ENCODE assay signal across 1 mouse cellular context in genomic region chr7:101310327-101311028, GRCm38 (mm10).
TF ChIP-seq lines count a peak whose summit lies in the region.

No protein-coding gene starts in this region.

TF ChIP-seq in myocyte, 11 proteins besides CTCF, POLR2A, EP300 and RAD21 (continued from another document):
- TF ChIP-seq CEBPB (IDR thresholded peaks at IDR 0.05; ENCODE audit: insufficient read depth, poor library complexity, severe bottlenecking) (no peak), MAX (IDR thresholded peaks at IDR 0.05; ENCODE audit: low read depth) (no peak), MYOG (IDR thresholded peaks at IDR 0.05; ENCODE audit: control insufficient read depth in 1 of 3, insufficient read depth in 1 of 3, insufficient read length in 2 of 3, low read depth in 2 of 3) (no peak), USF1 (IDR thresholded peaks at IDR 0.05; ENCODE audit: low read depth) (no peak)
